Mouse (Mus musculus) monocyte, adult 5-6 weeks (primary cell): ENCODE data around the gene Gm17359. TPM values are rescaled to one million over a fixed set of nuclear protein-coding genes. Genes with fewer than 3 reads are reported as not detected.

Source experiments
- ATAC-seq: fragments of 153-309, 156-312 bp; replicated peaks from 2 replicates; pipeline ENCODE4 v1.8.0; 2017; ENCODE audit warnings: mild to moderate bottlenecking; ENCODE audit not compliant: low TSS enrichment, insufficient number of reproducible peaks, severe bottlenecking, poor library complexity, low FRiP score
- total RNA-seq: library from RNA; stranded (forward); fragments of 200-1000, 200-491, 200-594 nt; gene quantifications from 3 replicates; pipeline ENCODE4 v1.2.3, GENCODE M21; 2017

The Gm17359 gene
- total RNA-seq, 1 experiment from 2014 or later: not detected

- ATAC-seq: no peak
Observed at GRCm38 (mm10) chr3:79340737-79341136, 4.3 kb downstream of the Gm17359 start.

GRCm38 (mm10) chr3:79342961-79343735 lies 6.7 kb downstream of the Gm17359 start:
- ATAC-seq: no peak

GRCm38 (mm10) chr3:79349311-79349710 lies 12.8 kb downstream of the Gm17359 start:
- ATAC-seq: no peak

- ATAC-seq: no peak
Observed at GRCm38 (mm10) chr3:79358721-79359120, 22.3 kb downstream of the Gm17359 start.

GRCm38 (mm10) chr3:79360317-79361101 lies 24.0 kb downstream of the Gm17359 start:
- ATAC-seq: no peak

- ATAC-seq: no peak
Observed at GRCm38 (mm10) chr3:79366098-79366497, 29.6 kb downstream of the Gm17359 start.

- no peak for ATAC-seq
Observed at GRCm38 (mm10) chr3:79368306-79368705, 31.8 kb downstream of the Gm17359 start.

- ATAC-seq: no peak
Observed at GRCm38 (mm10) chr3:79370385-79370929, 34.0 kb downstream of the Gm17359 start.

- ATAC-seq: no peak
Observed at GRCm38 (mm10) chr3:79371506-79372195, 35.2 kb downstream of the Gm17359 start.

- no peak for ATAC-seq
Observed at GRCm38 (mm10) chr3:79373930-79374329, 37.5 kb downstream of the Gm17359 start.

GRCm38 (mm10) chr3:79378086-79378485 lies 41.6 kb downstream of the Gm17359 start:
- no peak for ATAC-seq

- ATAC-seq: no peak
Observed at GRCm38 (mm10) chr3:79379255-79379836, 42.9 kb downstream of the Gm17359 start.

- ATAC-seq: no peak
Observed at GRCm38 (mm10) chr3:79379873-79380595, 43.6 kb downstream of the Gm17359 start.

- ATAC-seq: no peak
Observed at GRCm38 (mm10) chr3:79381398-79381797, 44.9 kb downstream of the Gm17359 start.

- no peak for ATAC-seq
Observed at GRCm38 (mm10) chr3:79385434-79386029, 49.1 kb downstream of the Gm17359 start.

- no peak for ATAC-seq
Observed at GRCm38 (mm10) chr3:79389081-79389480, 52.6 kb downstream of the Gm17359 start.

GRCm38 (mm10) chr3:79400552-79400951 lies 64.1 kb downstream of the Gm17359 start:
- no peak for ATAC-seq

- ATAC-seq: no peak
Observed at GRCm38 (mm10) chr3:79402056-79402455, 65.6 kb downstream of the Gm17359 start.
